Mouse (Mus musculus) adrenal gland, postnatal 36 days (tissue): ENCODE results near the gene Nek8. TPM values are rescaled to one million over a fixed set of nuclear protein-coding genes. Genes with fewer than 3 reads are reported as not detected.

ENCODE experiments used
- DNase-seq, 2 experiments: peaks; one replicate each; pipeline ENCODE4 v3.0.0; 2021; ENCODE audit warnings: mixed read lengths in 1 of 2
- total RNA-seq, 2 experiments: library from RNA; stranded (reverse); gene quantifications; 2 replicates each; pipeline ENCODE4 v1.2.3; 2021

The Nek8 gene
- total RNA-seq, 2 experiments from 2014 or later: 10.5 to 11.3 TPM

- no peak for DNase-seq
Observed at GRCm38 (mm10) chr11:78167257-78167959, 9.1 kb downstream of the Nek8 start.

- DNase-seq: no peak
Observed at GRCm38 (mm10) chr11:78166640-78167039, 9.8 kb downstream of the Nek8 start.

- DNase-seq: no peak
Observed at GRCm38 (mm10) chr11:78166161-78166560, 10.3 kb downstream of the Nek8 start.

- DNase-seq: peak; percentile 71 to 80
Observed at GRCm38 (mm10) chr11:78165761-78166109, 10.7 kb downstream of the Nek8 start.

GRCm38 (mm10) chr11:78164924-78165760, 11.3 kb downstream of the Nek8 start, which contains the start of gene Traf4:
TSS of gene Traf4 (minus strand) at chr11:78165589.
- DNase-seq: peak; percentile 88 to 95

GRCm38 (mm10) chr11:78164604-78164923, 11.9 kb downstream of the Nek8 start:
- peak; percentile 22 to 27 for DNase-seq

GRCm38 (mm10) chr11:78163681-78164603, 12.5 kb downstream of the Nek8 start:
- peak; percentile 82 to 84 for DNase-seq

- DNase-seq: no peak
Observed at GRCm38 (mm10) chr11:78163045-78163444, 13.4 kb downstream of the Nek8 start.

- DNase-seq: peak; percentile 79 to 80
Observed at GRCm38 (mm10) chr11:78162504-78162903, 14.0 kb downstream of the Nek8 start.

- no peak for DNase-seq
Observed at GRCm38 (mm10) chr11:78161968-78162367, 14.5 kb downstream of the Nek8 start.

GRCm38 (mm10) chr11:78161169-78161568, 15.3 kb downstream of the Nek8 start:
- DNase-seq: no peak

- no peak for DNase-seq
Observed at GRCm38 (mm10) chr11:78160675-78161074, 15.8 kb downstream of the Nek8 start.

- no peak for DNase-seq
Observed at GRCm38 (mm10) chr11:78160171-78160570, 16.3 kb downstream of the Nek8 start.

- no peak for DNase-seq
Observed at GRCm38 (mm10) chr11:78159557-78159956, 16.9 kb downstream of the Nek8 start.

- DNase-seq: peak; percentile 70 to 82
Observed at GRCm38 (mm10) chr11:78159096-78159495, 17.4 kb downstream of the Nek8 start.

- DNase-seq: no peak
Observed at GRCm38 (mm10) chr11:78156156-78156699, 20.2 kb downstream of the Nek8 start.

- DNase-seq: no peak
Observed at GRCm38 (mm10) chr11:78155674-78156073, 20.8 kb downstream of the Nek8 start.

- DNase-seq: peak in 1 of 2 experiments; percentile 20
Observed at GRCm38 (mm10) chr11:78153778-78154177, 22.7 kb downstream of the Nek8 start.

GRCm38 (mm10) chr11:78152299-78153231, 23.9 kb downstream of the Nek8 start:
- DNase-seq: peak; percentile 88 to 89

GRCm38 (mm10) chr11:78151161-78151560, 25.3 kb downstream of the Nek8 start:
- peak; percentile 39 to 56 for DNase-seq
